Mouse (Mus musculus) liver, embryonic 14.5 days (tissue): ENCODE measurements around the gene Gnaq. TPM values are rescaled to one million over a fixed set of nuclear protein-coding genes. Genes with fewer than 3 reads are reported as not detected.
A peak's percentile ranks its signal among the peaks of the same experiment; 100 is the strongest.

Experiments
- ATAC-seq: fragments of 200-750 bp; cut with Nextera tagmentation; 2 replicates; pipeline ENCODE4 v1.8.0; 2017; ENCODE audit warnings: moderate number of reproducible peaks, mild to moderate bottlenecking, moderate library complexity; ENCODE audit not compliant: insufficient read depth
- DNase-seq, 3 experiments: peaks; one replicate each; pipeline ENCODE4 v3.0.0-alpha.2; 2012 to 2013; ENCODE audit warnings: low read depth in 3 of 3, low spot score in 3 of 3
- H3K27ac ChIP-seq: fragments of 300-500 bp; sonication (generic); 2 replicates; pipeline ENCODE4 v1.5.1; 2014; ENCODE audit warnings: moderate library complexity, mild to moderate bottlenecking, control low read depth, inconsistent platforms
- H3K27me3 ChIP-seq: fragments of 300-500 bp; sonication (generic); 2 replicates; pipeline ENCODE4 v1.6.1; 2014; ENCODE audit warnings: mild to moderate bottlenecking, low read length, moderate library complexity; ENCODE audit not compliant: control insufficient read depth, insufficient read depth
- H3K36me3 ChIP-seq: fragments of 300-500 bp; sonication (generic); replicated peaks from 2 replicates; pipeline ENCODE4 v1.6.1; 2014; ENCODE audit warnings: low read depth; ENCODE audit not compliant: control insufficient read depth, insufficient read depth
- H3K4me1 ChIP-seq, 2 experiments: fragments of 200-500 bp in 1 of 2; fragments of 300-500 bp in 1 of 2; sonication (generic) in 1 of 2; replicated peaks; 2 replicates each; pipeline ENCODE4 v1.6.1; 2012 to 2014; ENCODE audit warnings: antibody characterized with exemption in 1 of 2, inconsistent platforms in 1 of 2, low read length in 1 of 2; ENCODE audit not compliant: control insufficient read depth in 2 of 2, insufficient read depth in 2 of 2
- H3K4me2 ChIP-seq: fragments of 300-500 bp; sonication (generic); 2 replicates; pipeline ENCODE4 v1.6.1; 2014; ENCODE audit warnings: low read depth, mild to moderate bottlenecking, control low read depth, moderate library complexity
- H3K4me3 ChIP-seq, 2 experiments: fragments of 200-500 bp in 1 of 2; fragments of 300-500 bp in 1 of 2; sonication (generic) in 1 of 2; 2 replicates each; pipeline ENCODE4 v1.5.1; 2012 to 2014; ENCODE audit warnings: low read depth in 2 of 2, low read length in 2 of 2, mild to moderate bottlenecking in 2 of 2, control low read depth in 1 of 2, inconsistent platforms in 1 of 2, moderate library complexity in 1 of 2; ENCODE audit not compliant: insufficient read depth in 1 of 2
- H3K9ac ChIP-seq: fragments of 300-500 bp; sonication (generic); replicated peaks from 2 replicates; pipeline ENCODE4 v1.6.1; 2014; ENCODE audit warnings: mild to moderate bottlenecking, control low read depth, moderate library complexity
- H3K9me3 ChIP-seq: fragments of 300-500 bp; sonication (generic); 2 replicates; pipeline ENCODE4 v1.6.1; 2016; ENCODE audit warnings: low read length, mixed read lengths; ENCODE audit not compliant: control insufficient read depth
- CTCF ChIP-seq: IDR thresholded peaks from 2 replicates; pipeline ENCODE4 v1.5.1; 2016; ENCODE audit warnings: antibody characterized with exemption, low read depth, control low read depth
- EP300 ChIP-seq: IDR thresholded peaks from 2 replicates; pipeline ENCODE4 v1.6.1; 2016; ENCODE audit warnings: antibody characterized with exemption, low read depth
- WGBS: fragments of 180-500 bp; shearing (Covaris S2); extraction: QIAGEN DNeasy Blood & Tissue Kit; methylation state at CpG from one replicate; pipeline ENCODE4 v1.1.7; 2014; ENCODE audit not compliant: insufficient replicate concordance; 5-methylcytosine and 5-hydroxymethylcytosine counted together
- polyA plus RNA-seq, 2 experiments: library from polyadenylated mRNA; depleted of rRNA in 1 of 2; stranded (reverse) in 1 of 2; unstranded in 1 of 2; fragments of >200 nt; fragmentation: Nextera tagmentation in 1 of 2; extraction: Ambion mirVana in 1 of 2; gene quantifications; 2 replicates each; pipeline versions ENCODE4 v1.2.1 to v1.2.3; 2012 to 2014

Gene Gnaq
- polyA plus RNA-seq, 2 experiments = 1.7 to 2.7 TPM

- H3K4me1 ChIP-seq = no peaks in the 10 kb centered on the region
- DNase-seq (no peak), ATAC-seq (no peak)
- TF ChIP-seq CTCF (peak; percentile 30; the same call in 1 of the 2 replicates), EP300 (no peak)
- H3K9me3 ChIP-seq = no peaks in the 10 kb centered on the region
- H3K27me3 ChIP-seq = no peaks in the 10 kb centered on the region
- no peak overlapping the region for H3K27ac ChIP-seq
- no peak overlapping the region for H3K4me2 ChIP-seq
- H3K9ac ChIP-seq = no peak overlapping the region
- WGBS = 64% methylated on average over 3 of the region's 3 CpGs
- no peaks in the 10 kb centered on the region for H3K36me3 ChIP-seq
- no peak overlapping the region for H3K4me3 ChIP-seq
These were observed 65.5 kb downstream of the Gnaq start for GRCm38 (mm10) chr19:16198162-16198561.

GRCm38 (mm10) chr19:16201356-16201755 is 68.7 kb downstream of the Gnaq start:
- Histone ChIP-seq H3K9me3 (no peaks in the 10 kb centered on the region), H3K36me3 (no peaks in the 10 kb centered on the region), H3K4me1 (peaks cover 0 to 2% of the 10 kb centered on the region in 2 experiments; a peak in 1 of 4 replicates), H3K4me2 (no peak overlapping the region), H3K9ac (no peak overlapping the region), H3K27me3 (no peaks in the 10 kb centered on the region), H3K4me3 (no peak overlapping the region), H3K27ac (no peak overlapping the region)
- WGBS = 73% methylated on average over 2 of the region's 2 CpGs
- ATAC-seq (no peak), DNase-seq (no peak)
- no peak for TF ChIP-seq CTCF
- no peak for TF ChIP-seq EP300

GRCm38 (mm10) chr19:16204776-16205680 is 72.4 kb downstream of the Gnaq start:
- H3K4me3 ChIP-seq = no peak overlapping the region
- H3K9me3 ChIP-seq = no peaks in the 10 kb centered on the region
- H3K4me1 ChIP-seq = peaks cover 0 to 2% of the 10 kb centered on the region in 2 experiments; a peak in 1 of 4 replicates
- WGBS = 58% methylated on average over 7 of the region's 7 CpGs
- DNase-seq (no peak), ATAC-seq (no peak)
- H3K9ac ChIP-seq = no peak overlapping the region
- no peak overlapping the region for H3K27ac ChIP-seq
- H3K4me2 ChIP-seq = no peak overlapping the region
- TF ChIP-seq CTCF (no peak), EP300 (no peak)
- H3K36me3 ChIP-seq = no peaks in the 10 kb centered on the region
- no peaks in the 10 kb centered on the region for H3K27me3 ChIP-seq

- DNase-seq (no peak), ATAC-seq (no peak)
- Histone ChIP-seq H3K36me3 (no peaks in the 10 kb centered on the region), H3K4me3 (no peak overlapping the region), H3K4me1 (peaks cover 0 to 2% of the 10 kb centered on the region in 2 experiments; a peak in 1 of 4 replicates), H3K27ac (no peak overlapping the region), H3K9me3 (no peaks in the 10 kb centered on the region), H3K9ac (no peak overlapping the region), H3K4me2 (no peak overlapping the region), H3K27me3 (no peaks in the 10 kb centered on the region)
- no peak for TF ChIP-seq CTCF
- no peak for TF ChIP-seq EP300
- WGBS = 75% methylated on average over 2 of the region's 2 CpGs
These were observed 77.0 kb downstream of the Gnaq start for GRCm38 (mm10) chr19:16209616-16210015.

GRCm38 (mm10) chr19:16214946-16215345 is 82.3 kb downstream of the Gnaq start:
- H3K4me3 ChIP-seq = no peak overlapping the region
- WGBS = 70% methylated on average over 6 of the region's 6 CpGs
- TF ChIP-seq CTCF (no peak), EP300 (no peak)
- H3K36me3 ChIP-seq = no peaks in the 10 kb centered on the region
- no peaks in the 10 kb centered on the region for H3K9me3 ChIP-seq
- DNase-seq (no peak), ATAC-seq (no peak)
- H3K27me3 ChIP-seq = no peaks in the 10 kb centered on the region
- H3K4me1 ChIP-seq = no peaks in the 10 kb centered on the region
- H3K9ac ChIP-seq = no peak overlapping the region
- no peak overlapping the region for H3K27ac ChIP-seq
- H3K4me2 ChIP-seq = no peak overlapping the region
